Mouse (Mus musculus) frontal cortex, postnatal 36 days (tissue): ENCODE measurements at regions not wholly inside any gene's neighbourhood (a gene's known extent, or its start where the extent isn't known, plus 50 kb on each side); places are given as distances from the start of the nearest gene placed in this dataset.
"Not testable (repeated sequence)": the region's sequence is repeated elsewhere in the genome, so short reads cannot be mapped to it uniquely, and the experiment has no call there.

Source experiments
- DNase-seq, 2 experiments: peaks; one replicate each; pipeline ENCODE4 v3.0.0; 2022; ENCODE audit warnings: low spot score in 2 of 2

GRCm38 (mm10) chr7:60974116-60974515 is 834.1 kb upstream of the Snrpn start:
- not testable (repeated sequence) for DNase-seq

DNA sequence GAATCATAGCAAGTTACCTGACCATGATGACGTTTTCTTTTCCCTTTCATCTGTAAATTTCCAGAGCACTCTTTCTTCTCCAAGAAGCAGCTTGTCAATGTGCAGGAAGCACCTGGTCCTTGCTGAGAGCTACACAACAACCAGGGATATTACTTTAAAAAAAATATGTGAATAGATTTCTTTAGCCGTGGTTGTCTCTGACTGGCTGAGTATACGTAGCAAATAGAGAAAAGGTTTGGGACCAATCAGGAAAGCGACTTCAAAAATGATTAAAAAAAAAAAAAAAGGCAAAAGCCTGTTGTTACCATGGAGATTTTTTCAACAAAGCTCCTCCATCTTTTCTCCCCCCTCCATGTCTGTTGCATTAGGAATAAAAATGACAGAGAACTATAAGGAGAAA is 821.2 kb upstream of the Snrpn start:
- no peak for DNase-seq

DNA sequence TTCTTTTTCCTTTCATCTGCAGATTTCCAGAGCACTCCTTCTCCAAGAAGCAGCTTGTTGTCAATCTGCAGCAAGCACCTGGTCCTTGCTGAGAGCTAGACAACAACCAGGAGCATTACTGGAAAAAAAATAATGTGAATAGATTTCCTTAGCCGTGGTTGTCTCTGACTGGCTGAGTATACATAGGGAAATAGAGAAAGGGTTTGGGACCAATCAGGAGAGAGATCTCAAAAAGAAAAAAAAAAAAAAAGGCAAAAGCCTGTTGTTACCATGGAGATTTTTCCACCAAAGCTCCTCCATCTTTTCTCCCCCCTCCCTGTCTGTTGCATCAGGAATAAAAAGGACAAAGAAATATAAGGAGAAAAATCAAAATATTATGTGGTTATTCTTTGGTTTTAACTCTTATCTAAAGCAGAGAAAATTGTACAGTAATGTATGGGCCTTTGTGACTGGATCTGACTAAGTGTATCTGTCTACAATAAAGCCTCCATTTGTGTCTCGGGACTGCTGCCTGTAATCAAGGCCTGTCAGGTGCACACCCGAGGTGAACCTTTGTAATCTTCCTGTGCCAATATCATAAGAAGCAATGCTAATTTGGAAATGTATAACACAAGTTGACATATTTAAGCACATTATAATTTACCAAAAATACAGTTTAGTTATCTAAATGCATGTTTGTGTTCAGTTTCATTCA is 799.9 kb upstream of the Snrpn start:
- DNase-seq, result peak in 1 of 2 experiments; percentile 4
